Mouse (Mus musculus) ovary, postnatal 14 days (tissue): Measurements from ENCODE around the gene Cab39l.

Source experiments
- DNase-seq: peaks from one replicate; pipeline ENCODE4 v3.0.0; 2022; ENCODE audit warnings: low spot score

Gene Cab39l

GRCm38 (mm10) chr14:59632067-59632466 lies 191.3 kb downstream of the Cab39l start:
- no peak for DNase-seq

DNA sequence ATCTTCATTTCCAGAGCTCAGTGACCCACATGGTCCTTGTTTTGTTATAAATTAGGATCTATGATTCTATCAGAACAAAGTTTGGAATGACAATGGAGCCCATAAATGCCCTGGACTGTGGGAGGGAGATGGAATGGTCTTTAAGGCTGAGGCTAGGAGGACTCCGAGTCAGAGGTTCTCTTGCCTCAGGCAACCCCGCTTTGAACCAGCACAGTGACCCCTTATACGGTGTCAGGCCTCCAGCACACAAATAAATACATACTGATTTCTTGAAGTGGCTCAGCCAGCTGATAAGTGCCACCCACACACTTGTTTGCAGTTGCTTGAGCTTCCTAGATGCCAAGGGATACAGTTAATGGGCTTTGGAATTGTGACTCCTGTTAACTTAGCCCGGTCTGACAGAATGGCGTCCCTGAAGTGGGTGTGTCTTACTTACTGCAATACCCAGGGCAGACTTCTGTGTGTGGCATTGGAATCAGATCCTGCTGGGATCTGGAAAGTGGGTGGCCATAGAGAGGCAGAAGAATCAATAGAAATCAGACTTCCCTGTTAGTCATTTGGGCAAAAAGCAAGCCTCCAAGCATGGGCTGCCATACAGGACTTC lies 192.6 kb downstream of the Cab39l start:
- DNase-seq: no peak

GRCm38 (mm10) chr14:59633988-59634387 lies 193.2 kb downstream of the Cab39l start:
- no peak for DNase-seq
